Comparison of ENCODE assay signal across 16 mouse cellular contexts in genomic region chr12:17482196-17482595, GRCm38 (mm10).
A peak's percentile ranks its signal among the peaks of the same experiment; 100 is the strongest.
DNase-seq lines count a peak whose midpoint lies in the region; ATAC-seq lines count a peak whose summit lies in the region.
"Had no signal": no experiment of that assay in that cellular context is flagged by ENCODE, and none has a peak within 500 bp of the region (broad histone marks: within the 10 kb centered on the region; RNA-seq: fewer than 3 reads in every experiment).

No protein-coding gene starts in this region.

- H3K36me3 ChIP-seq in heart, embryonic 11.5 days (ENCODE audit: control insufficient read depth, insufficient read depth, low read length) = no peaks in the 10 kb centered on the region
- H3K36me3 ChIP-seq: heart, embryonic 13.5 days; hindbrain, embryonic 13.5 days had no signal

- DNase-seq in heart, postnatal 4 days = peak; percentile 2
- peak; percentile 0 for DNase-seq in ovary, adult 18-20 months (ENCODE audit: low spot score)
- DNase-seq in ovary, postnatal 36 days (ENCODE audit: low spot score) = no peak
- DNase-seq in urinary bladder, adult 2 months (ENCODE audit: low spot score) = peak; percentile 11
- DNase-seq in urinary bladder, postnatal 36 days (ENCODE audit: low spot score in 2 of 2) = no peak
- no peak for DNase-seq in right cerebral cortex, postnatal 14 days
- DNase-seq: adrenal gland, postnatal 25 days; cerebellum, adult 18-20 months; cerebellum, adult 9-11 months; cerebellum, postnatal 36 days; gastrocnemius, postnatal 10 days had no signal

- no peaks in the 10 kb centered on the region for H3K4me1 ChIP-seq in heart, embryonic 11.5 days (ENCODE audit: control insufficient read depth, insufficient read depth, low read length)

- no peaks in the 10 kb centered on the region for H3K27me3 ChIP-seq in heart, embryonic 11.5 days (ENCODE audit: control insufficient read depth, insufficient read depth, low read length)
- H3K27me3 ChIP-seq: heart, embryonic 13.5 days; hindbrain, embryonic 13.5 days had no signal

- H3K9ac ChIP-seq in heart, embryonic 11.5 days (ENCODE audit: low read depth, low read length) = no peak overlapping the region
- H3K9ac ChIP-seq: heart, embryonic 13.5 days; hindbrain, embryonic 13.5 days had no signal

- 91% methylated on average over 13 of the region's 13 CpGs for WGBS in heart, embryonic 11.5 days (ENCODE audit: insufficient replicate concordance)

- no peak for ATAC-seq in heart, embryonic 11.5 days (replicated peaks; ENCODE audit: insufficient number of reproducible peaks, low FRiP score, low TSS enrichment)
- ATAC-seq: forebrain, embryonic 14.5 days; hindbrain, postnatal 0 days had no signal

- H3K27ac ChIP-seq in heart, embryonic 11.5 days (ENCODE audit: low read depth, low read length) = no peak overlapping the region
- H3K27ac ChIP-seq: heart, embryonic 13.5 days; hindbrain, embryonic 13.5 days; hindbrain, postnatal 0 days had no signal

- H3K4me2 ChIP-seq in heart, embryonic 11.5 days = no peak overlapping the region
- H3K4me2 ChIP-seq: heart, embryonic 13.5 days; hindbrain, embryonic 13.5 days had no signal

- H3K9me3 ChIP-seq in heart, embryonic 11.5 days (replicated peaks; ENCODE audit: control insufficient read depth, low read length) = no peaks in the 10 kb centered on the region
- H3K9me3 ChIP-seq: heart, embryonic 13.5 days; hindbrain, embryonic 13.5 days had no signal

- no peak overlapping the region for H3K4me3 ChIP-seq in heart, embryonic 11.5 days (ENCODE audit: low read depth, low read length)
- H3K4me3 ChIP-seq: heart, embryonic 13.5 days; hindbrain, embryonic 13.5 days had no signal

Comparison
In these comparisons a context has a peak if more than half of its experiments do, and no peak if none do; other contexts are left out.
1. DNase-seq: peak in heart, postnatal 4 days (single experiment), ovary, adult 18-20 months (single experiment) and urinary bladder, adult 2 months (single experiment); none in ovary, postnatal 36 days (single experiment), urinary bladder, postnatal 36 days (0 of 2) and right cerebral cortex, postnatal 14 days (single experiment).